Mouse (Mus musculus): ENCODE results near the gene Fam168a. TPM values are rescaled to one million over a fixed set of nuclear protein-coding genes. Genes with fewer than 3 reads are reported as not detected.
A peak's percentile ranks its signal among the peaks of the same experiment; 100 is the strongest.

Fam168a gene
- polyA plus RNA-seq, 1 experiment from 2014 or later: 15.5 TPM

- no peak for TF ChIP-seq EP300 (optimal IDR thresholded peaks at IDR 0.05)
- TF ChIP-seq CTCF (IDR thresholded peaks at IDR 0.05; ENCODE audit: low read depth): no peak
- ATAC-seq (ENCODE audit: low FRiP score, low TSS enrichment) (no peak), DNase-seq (ENCODE audit: low spot score) (no peak)
- H3K9me3 ChIP-seq (ENCODE audit: control insufficient read depth, low read length): no peaks in the 10 kb centered on the region
- no peak overlapping the region for H3K4me2 ChIP-seq (replicated peaks; ENCODE audit: low read depth)
- no peaks in the 10 kb centered on the region; the same call in 1 of the 2 replicates for H3K4me1 ChIP-seq (replicated peaks; ENCODE audit: control insufficient read depth, insufficient read depth)
- 79% methylated on average over 5 of the region's 5 CpGs for WGBS
- H3K36me3 ChIP-seq (ENCODE audit: control insufficient read depth, insufficient read depth, low read length): no peaks in the 10 kb centered on the region
- H3K27me3 ChIP-seq (ENCODE audit: control insufficient read depth, insufficient read depth, low read length): no peaks in the 10 kb centered on the region
- no peak overlapping the region for H3K9ac ChIP-seq (ENCODE audit: low read length)
- H3K27ac ChIP-seq (replicated peaks): no peak overlapping the region
- no peak overlapping the region for H3K4me3 ChIP-seq (ENCODE audit: low read depth, low read length)
Measured at GRCm38 (mm10) chr7:100854861-100855260, 148.4 kb downstream of the Fam168a start.

- TF ChIP-seq EP300 (optimal IDR thresholded peaks at IDR 0.05): no peak
- TF ChIP-seq CTCF (IDR thresholded peaks at IDR 0.05; ENCODE audit: low read depth): no peak
- ATAC-seq (ENCODE audit: low FRiP score, low TSS enrichment) (no peak), DNase-seq (ENCODE audit: low spot score) (no peak)
- no peaks in the 10 kb centered on the region; the same call in 1 of the 2 replicates for H3K4me1 ChIP-seq (replicated peaks; ENCODE audit: control insufficient read depth, insufficient read depth)
- no peak overlapping the region for H3K9ac ChIP-seq (ENCODE audit: low read length)
- H3K4me2 ChIP-seq (replicated peaks; ENCODE audit: low read depth): no peak overlapping the region
- H3K9me3 ChIP-seq (ENCODE audit: control insufficient read depth, low read length): no peaks in the 10 kb centered on the region
- no peak overlapping the region for H3K4me3 ChIP-seq (ENCODE audit: low read depth, low read length)
- no peaks in the 10 kb centered on the region for H3K27me3 ChIP-seq (ENCODE audit: control insufficient read depth, insufficient read depth, low read length)
- H3K27ac ChIP-seq (replicated peaks): no peak overlapping the region; the same call in 1 of the 2 replicates
- 40% methylated on average over 4 of the region's 4 CpGs for WGBS
- H3K36me3 ChIP-seq (ENCODE audit: control insufficient read depth, insufficient read depth, low read length): no peaks in the 10 kb centered on the region
Measured at GRCm38 (mm10) chr7:100855300-100855699, 148.9 kb downstream of the Fam168a start.

GRCm38 (mm10) chr7:100855795-100856573 is 149.5 kb downstream of the Fam168a start:
- 56% methylated on average over 5 of the region's 5 CpGs for WGBS
- Histone ChIP-seq H3K4me3 (ENCODE audit: low read depth, low read length) (no peak overlapping the region), H3K36me3 (ENCODE audit: control insufficient read depth, insufficient read depth, low read length) (no peaks in the 10 kb centered on the region), H3K27me3 (ENCODE audit: control insufficient read depth, insufficient read depth, low read length) (no peaks in the 10 kb centered on the region), H3K4me2 (replicated peaks; ENCODE audit: low read depth) (no peak overlapping the region), H3K9ac (ENCODE audit: low read length) (no peak overlapping the region), H3K27ac (replicated peaks) (no peak overlapping the region; the same call in 1 of the 2 replicates), H3K9me3 (ENCODE audit: control insufficient read depth, low read length) (no peaks in the 10 kb centered on the region), H3K4me1 (replicated peaks; ENCODE audit: control insufficient read depth, insufficient read depth) (no peaks in the 10 kb centered on the region; the same call in 1 of the 2 replicates)
- ATAC-seq (ENCODE audit: low FRiP score, low TSS enrichment): no peak
- TF ChIP-seq EP300 (optimal IDR thresholded peaks at IDR 0.05): no peak
- no peak for TF ChIP-seq CTCF (IDR thresholded peaks at IDR 0.05; ENCODE audit: low read depth)
- no peak for DNase-seq (ENCODE audit: low spot score)

GRCm38 (mm10) chr7:100860450-100860849 is 154.0 kb downstream of the Fam168a start:
- WGBS: 62% methylated on average over 3 of the region's 3 CpGs

GRCm38 (mm10) chr7:100861209-100861608 is 154.8 kb downstream of the Fam168a start:
- TF ChIP-seq EP300 (optimal IDR thresholded peaks at IDR 0.05): no peak
- no peak for TF ChIP-seq CTCF (IDR thresholded peaks at IDR 0.05; ENCODE audit: low read depth)
- Histone ChIP-seq H3K4me1 (replicated peaks; ENCODE audit: control insufficient read depth, insufficient read depth) (no peaks in the 10 kb centered on the region), H3K9me3 (ENCODE audit: control insufficient read depth, low read length) (no peaks in the 10 kb centered on the region), H3K27me3 (ENCODE audit: control insufficient read depth, insufficient read depth, low read length) (no peaks in the 10 kb centered on the region), H3K4me2 (replicated peaks; ENCODE audit: low read depth) (no peak overlapping the region), H3K4me3 (ENCODE audit: low read depth, low read length) (no peak overlapping the region), H3K27ac (replicated peaks) (no peak overlapping the region), H3K36me3 (ENCODE audit: control insufficient read depth, insufficient read depth, low read length) (no peaks in the 10 kb centered on the region), H3K9ac (ENCODE audit: low read length) (no peak overlapping the region)
- 93% methylated on average over 5 of the region's 5 CpGs for WGBS
- DNase-seq (ENCODE audit: low spot score): no peak
- no peak for ATAC-seq (ENCODE audit: low FRiP score, low TSS enrichment)

More at GRCm38 (mm10) chr7:100860450-100860849, 154.0 kb downstream of the Fam168a start:
- DNase-seq (ENCODE audit: low spot score) (no peak), ATAC-seq (ENCODE audit: low FRiP score, low TSS enrichment) (no peak)
- Histone ChIP-seq H3K4me3 (ENCODE audit: low read depth, low read length) (no peak overlapping the region), H3K9me3 (ENCODE audit: control insufficient read depth, low read length) (no peaks in the 10 kb centered on the region), H3K9ac (ENCODE audit: low read length) (no peak overlapping the region), H3K27ac (replicated peaks) (no peak overlapping the region), H3K4me1 (replicated peaks; ENCODE audit: control insufficient read depth, insufficient read depth) (no peaks in the 10 kb centered on the region; the same call in 1 of the 2 replicates), H3K27me3 (ENCODE audit: control insufficient read depth, insufficient read depth, low read length) (no peaks in the 10 kb centered on the region), H3K36me3 (ENCODE audit: control insufficient read depth, insufficient read depth, low read length) (no peaks in the 10 kb centered on the region), H3K4me2 (replicated peaks; ENCODE audit: low read depth) (no peak overlapping the region)
- TF ChIP-seq EP300 (optimal IDR thresholded peaks at IDR 0.05): no peak
- no peak for TF ChIP-seq CTCF (IDR thresholded peaks at IDR 0.05; ENCODE audit: low read depth)

- Histone ChIP-seq H3K9me3 (ENCODE audit: control insufficient read depth, low read length) (no peaks in the 10 kb centered on the region), H3K4me3 (ENCODE audit: low read depth, low read length) (peak overlapping the region; percentile 65), H3K27me3 (ENCODE audit: control insufficient read depth, insufficient read depth, low read length) (no peaks in the 10 kb centered on the region), H3K27ac (replicated peaks) (no peak overlapping the region), H3K4me2 (replicated peaks; ENCODE audit: low read depth) (peak overlapping the region; percentile 99), H3K9ac (ENCODE audit: low read length) (peak overlapping the region; percentile 61), H3K36me3 (ENCODE audit: control insufficient read depth, insufficient read depth, low read length) (no peaks in the 10 kb centered on the region), H3K4me1 (replicated peaks; ENCODE audit: control insufficient read depth, insufficient read depth) (no peaks in the 10 kb centered on the region)
- no peak for TF ChIP-seq CTCF (IDR thresholded peaks at IDR 0.05; ENCODE audit: low read depth)
- no peak for TF ChIP-seq EP300 (optimal IDR thresholded peaks at IDR 0.05)
- 21% methylated on average over 4 of the region's 4 CpGs for WGBS
- DNase-seq (ENCODE audit: low spot score) (no peak), ATAC-seq (ENCODE audit: low FRiP score, low TSS enrichment) (no peak)
Measured at GRCm38 (mm10) chr7:100862353-100862752, 155.9 kb downstream of the Fam168a start.
